Mouse (Mus musculus): ENCODE data around the gene Gstm2.
"Not testable (repeated sequence)": the region's sequence is repeated elsewhere in the genome, so short reads cannot be mapped to it uniquely, and the experiment has no call there.

The Gstm2 gene

GRCm38 (mm10) chr3:107996576-107996975, 10.3 kb upstream of the Gstm2 start:
- no peak for DNase-seq

GRCm38 (mm10) chr3:107995974-107996373, 9.7 kb upstream of the Gstm2 start:
- DNase-seq = not testable (repeated sequence)

DNA sequence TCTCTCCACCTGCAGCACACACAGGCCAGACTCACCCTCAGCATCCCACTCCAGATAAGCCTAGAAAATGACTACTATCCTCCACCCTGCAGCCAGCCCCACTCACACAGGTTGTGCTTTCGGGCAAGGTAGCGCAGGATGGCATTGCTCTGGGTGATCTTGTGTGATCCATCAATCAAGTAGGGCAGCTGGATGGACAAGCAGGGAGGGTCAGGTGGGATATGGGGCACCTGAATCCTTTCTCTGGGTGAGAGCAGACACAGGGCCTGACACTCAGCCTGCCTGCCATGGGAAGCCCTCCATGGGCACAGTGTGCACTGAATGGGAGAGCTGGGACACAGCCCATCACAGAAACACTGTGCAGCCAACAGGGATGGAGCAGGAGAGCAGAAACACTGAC, 1.1 kb downstream of the Gstm2 start:
- not testable (repeated sequence) for DNase-seq

GRCm38 (mm10) chr3:107984471-107984870, 1.8 kb downstream of the Gstm2 start:
- DNase-seq = no peak

GRCm38 (mm10) chr3:107983771-107984170, 2.5 kb downstream of the Gstm2 start:
- DNase-seq = peak in 1 of 2 experiments; percentile 12

- DNase-seq = no peak
Observed at GRCm38 (mm10) chr3:107982726-107983125, 3.5 kb downstream of the Gstm2 start.

GRCm38 (mm10) chr3:107981261-107981660, 5.0 kb downstream of the Gstm2 start:
- DNase-seq = no peak

DNA sequence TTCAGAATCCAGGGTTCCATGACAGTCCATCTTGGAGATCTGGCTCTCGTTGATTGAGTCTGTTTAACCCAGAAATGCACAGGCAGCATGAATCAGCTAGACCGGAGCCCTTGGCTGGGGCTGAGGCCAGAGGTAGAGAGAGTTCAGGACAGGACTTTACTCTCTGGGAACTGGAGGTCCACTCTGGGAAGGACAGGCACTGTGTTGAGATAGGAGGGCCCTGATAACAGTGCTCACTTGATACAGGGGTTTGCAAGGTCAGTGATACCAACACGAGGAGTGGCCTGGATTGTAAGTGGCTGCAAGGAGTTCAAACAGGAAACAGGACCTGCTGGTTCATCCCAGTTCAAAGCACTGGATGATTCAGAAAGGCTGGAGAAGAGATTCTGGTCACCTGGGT, 8.6 kb downstream of the Gstm2 start:
- DNase-seq = no peak

DNA sequence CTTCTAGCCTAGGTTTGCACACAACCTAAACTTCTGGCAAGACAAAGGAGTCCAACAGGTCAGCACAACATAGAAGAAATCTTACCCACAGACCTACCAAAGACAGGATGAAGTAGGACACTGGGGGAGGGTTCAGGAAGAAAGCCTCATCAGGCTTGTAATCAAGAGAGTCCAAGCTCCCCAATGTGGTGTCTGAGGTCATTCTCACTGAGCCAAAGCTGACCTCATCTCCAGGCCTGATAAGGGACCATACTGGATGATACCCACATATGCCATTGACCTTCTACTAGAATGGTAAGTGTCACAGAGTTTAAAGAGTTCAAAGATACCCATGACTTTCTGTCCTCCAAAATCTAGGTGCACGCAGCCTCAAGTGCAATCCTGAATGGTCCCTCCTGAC, 12.0 kb downstream of the Gstm2 start:
- no peak for DNase-seq

DNA sequence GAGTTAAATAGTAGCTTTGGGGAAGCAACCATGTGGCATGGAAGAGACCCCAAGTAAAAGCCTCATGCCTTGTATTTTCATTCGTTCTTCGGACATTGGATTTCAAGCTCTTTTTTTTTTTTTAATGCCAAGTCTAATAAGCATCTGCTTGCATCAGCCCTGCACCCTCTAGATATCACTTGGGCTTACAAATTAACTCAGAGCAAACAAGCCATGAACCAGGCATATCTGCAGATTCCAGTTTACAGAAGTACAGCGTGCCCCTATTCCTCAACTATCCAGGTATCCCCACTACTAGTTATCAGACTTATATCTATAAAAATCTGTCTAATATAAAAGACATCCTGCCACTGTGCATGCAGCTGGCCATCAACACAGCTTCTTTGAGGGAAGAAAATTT, 14.2 kb downstream of the Gstm2 start:
- DNase-seq = no peak

GRCm38 (mm10) chr3:107971101-107971500, 15.2 kb downstream of the Gstm2 start:
- DNase-seq = not testable (repeated sequence)

GRCm38 (mm10) chr3:107968724-107969395, 17.4 kb downstream of the Gstm2 start, which contains the start of gene Gstm3:
Gene Gstm3, minus strand, starts transcription at chr3:107969283.
- DNase-seq = no peak

GRCm38 (mm10) chr3:107966631-107967030, 19.6 kb downstream of the Gstm2 start:
- no peak for DNase-seq

DNA sequence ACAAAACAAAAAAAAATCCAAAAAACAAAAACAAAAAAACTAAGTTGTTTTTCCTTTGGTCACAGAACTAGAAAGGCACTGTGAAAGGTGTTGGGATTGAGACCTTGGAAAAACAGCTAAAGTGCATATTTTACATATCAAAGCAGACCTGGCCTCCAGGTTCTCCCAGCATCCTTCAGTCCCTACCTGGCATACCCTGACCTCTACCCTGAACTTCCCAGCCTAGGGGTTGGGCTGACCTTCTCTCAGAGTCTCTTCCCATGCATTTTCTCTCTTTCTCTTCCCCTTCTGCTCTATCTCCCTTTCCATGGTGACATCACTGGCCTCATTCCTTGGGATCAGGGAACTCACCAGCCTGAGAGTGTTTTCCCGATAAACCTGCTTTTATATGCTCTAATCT, 20.7 kb downstream of the Gstm2 start:
- no peak for DNase-seq

GRCm38 (mm10) chr3:107964656-107965308, 21.5 kb downstream of the Gstm2 start:
- no peak for DNase-seq

DNA sequence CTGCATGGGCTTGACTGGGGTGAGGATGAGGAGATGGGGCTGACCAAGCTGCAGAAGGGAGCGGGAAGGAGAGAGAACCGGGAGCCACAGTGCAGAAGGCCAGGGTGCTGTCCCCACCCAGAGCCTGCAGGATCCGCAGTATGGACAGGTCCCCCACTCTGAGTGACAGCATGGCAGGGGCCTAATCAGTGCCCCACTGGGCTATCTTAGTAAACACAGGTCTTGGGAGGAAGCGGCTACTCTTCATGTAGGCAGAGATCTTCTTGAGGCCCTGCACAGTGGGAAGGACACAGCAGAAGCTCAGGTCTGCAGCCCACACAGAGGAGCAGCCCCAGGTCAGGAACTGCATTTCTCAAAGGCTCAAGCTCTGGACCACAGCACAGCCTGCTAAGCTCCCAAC, 22.2 kb downstream of the Gstm2 start:
- no peak for DNase-seq

DNA sequence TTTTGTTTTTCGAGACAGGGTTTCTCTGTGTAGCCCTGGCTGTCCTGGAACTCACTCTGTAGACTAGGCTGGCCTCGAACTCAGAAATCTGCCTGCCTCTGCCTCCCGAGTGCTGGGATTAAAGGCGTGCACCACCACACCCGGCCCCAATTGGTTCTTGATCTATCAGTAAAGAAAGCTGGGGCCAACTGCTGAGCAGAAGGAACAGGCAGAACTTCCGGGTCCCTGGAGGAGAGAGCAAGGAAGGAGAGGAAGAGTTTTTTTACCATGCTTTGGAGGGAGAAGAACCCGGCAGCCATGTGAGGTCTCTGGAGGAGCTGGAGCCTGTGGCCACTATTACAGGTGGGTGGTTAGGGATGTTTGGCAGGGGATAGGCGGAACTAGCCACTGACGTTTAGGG, 31.0 kb downstream of the Gstm2 start:
- not testable (repeated sequence) for DNase-seq

GRCm38 (mm10) chr3:107953906-107954305, 32.3 kb downstream of the Gstm2 start:
- DNase-seq = no peak

- peak; percentile 81 to 83 for DNase-seq
Observed at GRCm38 (mm10) chr3:107953328-107953755, 32.9 kb downstream of the Gstm2 start.

DNA sequence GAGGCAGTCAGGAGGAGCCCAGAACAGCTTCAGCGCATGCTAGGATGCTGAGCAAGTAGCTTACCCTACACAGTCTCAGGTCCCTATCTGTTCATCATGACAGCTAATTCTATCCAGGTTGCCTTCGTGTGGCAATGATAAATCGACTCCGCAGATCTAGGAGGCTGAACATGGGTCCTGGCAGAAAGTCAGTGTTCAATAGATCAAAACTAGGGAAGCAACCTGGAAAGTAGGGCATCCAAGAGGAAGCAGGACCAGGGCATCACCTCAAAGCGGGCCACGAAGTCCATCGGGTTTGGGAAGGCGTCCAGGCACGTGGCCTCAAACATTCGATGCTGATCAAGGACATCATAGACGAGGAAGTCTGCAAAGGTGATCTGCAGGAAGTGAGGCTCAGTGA, 35.7 kb downstream of the Gstm2 start:
- no peak for DNase-seq

GRCm38 (mm10) chr3:107949461-107949860, 36.8 kb downstream of the Gstm2 start:
- not testable (repeated sequence) for DNase-seq

- no peak for DNase-seq
Observed at GRCm38 (mm10) chr3:107945729-107946128, 40.5 kb downstream of the Gstm2 start.

GRCm38 (mm10) chr3:107943239-107943990, 42.8 kb downstream of the Gstm2 start, which contains the start of gene Gstm6:
Gene Gstm6, minus strand, starts transcription at chr3:107943749.
- peak; percentile 53 to 76 for DNase-seq

DNA sequence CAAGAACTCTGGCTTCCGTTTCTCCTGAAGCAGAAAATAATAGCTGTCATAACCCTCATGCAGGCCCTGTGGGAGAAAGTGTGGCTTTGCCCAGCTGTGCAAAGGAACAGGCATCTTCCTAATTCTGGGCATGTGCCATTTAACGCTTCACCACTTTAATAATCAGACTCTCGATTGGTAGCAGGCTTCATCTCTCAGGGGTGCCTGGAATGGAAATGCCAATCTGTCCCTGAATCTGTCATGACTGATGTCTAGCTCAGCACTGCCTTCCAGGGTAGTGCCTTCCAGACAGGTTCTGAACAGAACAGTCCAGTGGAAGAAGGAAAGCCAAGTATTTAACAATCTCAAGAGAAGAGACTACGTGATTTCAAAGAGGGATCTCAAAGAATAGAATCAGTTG, 45.0 kb downstream of the Gstm2 start:
- DNase-seq = no peak
